Mouse (Mus musculus): ENCODE measurements around the gene Chst3.

DNA sequence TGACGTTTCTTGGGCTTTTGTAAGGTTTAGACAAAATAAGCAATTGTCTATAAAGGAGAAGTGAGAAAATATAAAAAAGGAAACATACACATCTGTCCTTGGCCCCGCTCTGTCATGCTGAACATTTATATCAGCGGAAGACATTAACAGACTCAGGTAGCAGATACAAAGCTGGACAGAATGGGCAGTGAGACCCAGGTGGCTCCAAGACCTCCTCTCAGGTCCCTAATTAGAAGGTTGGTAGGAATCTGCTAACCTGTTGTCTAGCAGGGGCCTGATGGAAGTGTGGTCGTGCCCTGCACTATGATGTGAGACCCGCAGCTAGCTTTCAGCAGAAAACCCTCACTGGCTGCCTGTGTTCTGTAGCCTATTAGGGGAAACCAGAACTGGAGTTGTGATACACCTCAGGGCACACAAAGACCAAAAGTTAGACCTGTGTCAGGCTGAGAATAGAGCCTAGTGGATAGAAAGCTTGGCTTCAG, 1.0 kb upstream of the Chst3 start:
- TF ChIP-seq CTCF (IDR thresholded peaks at IDR 0.05; ENCODE audit: control insufficient read depth, insufficient read depth, insufficient read length) (no peak), USF1 (IDR thresholded peaks at IDR 0.05; ENCODE audit: low read depth) (no peak), MAX (IDR thresholded peaks at IDR 0.05) (no peak), MYOG (IDR thresholded peaks at IDR 0.05; ENCODE audit: control insufficient read depth, extremely low read depth, insufficient read length) (no peak), MYOD1 (IDR thresholded peaks at IDR 0.05; ENCODE audit: control insufficient read depth, insufficient read length, low read depth) (no peak)

Data from C2C12 (cell line).